Mouse (Mus musculus): ENCODE measurements around the gene Cldn11.

GRCm38 (mm10) chr3:31141621-31142020 lies 8.1 kb upstream of the Cldn11 start:
- TF ChIP-seq POLR2A (IDR thresholded peaks at IDR 0.05; ENCODE audit: extremely low read depth, insufficient read depth, low read length) (no peak), CTCF (IDR thresholded peaks at IDR 0.05; ENCODE audit: extremely low read depth, insufficient read depth, low read length) (no peak)

Data from cortical plate, adult 2 months (tissue).